Mouse (Mus musculus) layer of hippocampus, postnatal 25 days (tissue): Measurements from ENCODE around the gene Tspan31. TPM values are rescaled to one million over a fixed set of nuclear protein-coding genes. Genes with fewer than 3 reads are reported as not detected.

ENCODE experiments used
- DNase-seq, 2 experiments: peaks; one replicate each; pipeline ENCODE4 v3.0.0; 2022; ENCODE audit warnings: mixed read lengths in 2 of 2, low spot score in 1 of 2; ENCODE audit errors: extremely low spot score in 1 of 2
- total RNA-seq, 2 experiments: library from RNA; stranded (reverse); gene quantifications; 2 replicates each; pipeline ENCODE4 v1.2.3; 2021

Tspan31 gene
- total RNA-seq, 2 experiments from 2014 or later = 60.2 to 61.8 TPM

DNA sequence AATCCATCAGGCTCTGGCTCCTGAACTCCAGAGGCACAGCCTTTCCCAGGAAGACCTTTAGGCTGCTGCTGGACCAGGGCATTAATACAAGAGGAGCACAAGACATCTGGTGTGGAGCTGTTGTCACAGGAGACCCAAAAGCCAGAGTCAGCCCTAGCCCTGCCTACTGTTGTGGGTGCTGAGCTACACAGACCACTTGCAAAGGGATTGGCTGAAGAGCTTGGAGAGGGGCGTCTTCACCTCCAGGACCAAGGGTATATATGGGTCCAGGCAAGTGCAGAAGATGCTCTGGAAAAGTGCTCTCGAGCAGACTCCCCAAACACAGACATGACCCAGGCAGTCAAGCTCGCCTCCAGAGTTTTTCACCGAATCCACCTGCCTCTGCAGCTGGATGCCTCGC is 22.1 kb downstream of the Tspan31 start, which contains the start of gene Cyp27b1:
TSS of gene Cyp27b1 (plus strand) at position 297 of the 400 bp plus-strand sequence.
- DNase-seq = no peak

- DNase-seq = no peak
These were observed 26.9 kb downstream of the Tspan31 start for GRCm38 (mm10) chr10:127043187-127043586.

- DNase-seq = no peak
These were observed 27.5 kb downstream of the Tspan31 start for GRCm38 (mm10) chr10:127042468-127043115.

DNA sequence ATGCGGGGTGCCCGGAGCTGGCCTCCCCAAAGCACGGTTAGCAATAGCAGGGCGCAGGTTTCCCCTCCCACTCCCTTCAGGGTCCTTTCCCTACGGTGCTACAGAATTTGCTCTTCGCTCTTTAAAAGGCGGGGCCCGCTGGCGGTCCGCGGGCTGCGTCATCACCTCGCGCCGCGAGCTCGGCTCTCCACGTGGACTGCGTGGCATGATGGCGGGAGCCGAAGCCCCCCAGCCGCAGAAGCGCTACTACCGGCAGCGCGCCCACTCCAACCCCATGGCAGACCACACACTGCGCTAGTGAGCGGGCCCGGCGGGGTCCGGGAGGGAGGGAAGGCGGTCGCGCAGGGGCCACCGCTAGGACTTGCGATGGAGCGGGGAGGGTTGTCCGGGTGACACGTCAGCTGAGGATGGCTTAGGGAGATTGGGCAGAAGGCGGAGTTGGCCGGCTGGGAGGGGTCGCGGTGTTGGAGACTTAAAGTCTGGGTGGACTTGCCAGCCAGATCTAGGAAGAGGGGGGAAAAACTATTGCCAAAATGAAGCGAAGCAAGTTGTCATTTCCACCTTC is 28.2 kb downstream of the Tspan31 start:
- DNase-seq = peak; percentile 89 to 98

- DNase-seq = peak in 1 of 2 experiments; percentile 30
These were observed 28.7 kb downstream of the Tspan31 start, which contains the start of the genes Mettl1 and Eef1akmt3 for GRCm38 (mm10) chr10:127041274-127041766. TSS of gene Mettl1 (plus strand) at chr10:127041414. TSS of gene Eef1akmt3 (minus strand) at chr10:127041513.

DNA sequence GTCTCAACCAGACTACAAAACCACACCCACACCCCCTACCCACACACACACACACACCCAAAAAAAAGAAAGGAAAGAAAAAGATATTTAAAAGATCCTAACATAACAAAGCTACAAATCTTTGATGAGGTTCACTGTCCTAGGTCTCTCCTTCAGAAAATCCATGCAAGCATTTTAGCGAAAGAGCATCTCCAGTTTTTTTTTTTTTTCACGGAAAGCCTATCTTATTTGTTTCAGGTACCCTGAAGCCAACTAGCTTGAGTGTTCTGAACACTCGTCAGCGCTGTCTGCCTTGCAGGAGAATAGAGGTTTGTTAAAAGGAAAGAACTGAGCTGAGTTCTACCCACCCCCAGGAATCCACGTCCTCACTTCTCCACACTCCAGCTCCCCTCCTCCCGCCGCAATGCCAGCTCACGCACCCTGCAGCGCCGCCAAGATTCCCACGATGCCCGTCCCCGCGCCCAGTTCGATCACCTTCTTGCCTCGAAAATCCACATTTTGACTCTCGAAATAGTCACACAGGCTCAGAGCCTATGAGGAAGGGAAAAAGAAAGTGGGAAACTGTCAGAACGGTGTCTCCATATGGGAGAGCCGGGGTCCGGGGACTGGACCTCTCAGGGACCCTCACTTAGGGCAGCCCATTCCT is 29.4 kb downstream of the Tspan31 start:
- DNase-seq = no peak

DNA sequence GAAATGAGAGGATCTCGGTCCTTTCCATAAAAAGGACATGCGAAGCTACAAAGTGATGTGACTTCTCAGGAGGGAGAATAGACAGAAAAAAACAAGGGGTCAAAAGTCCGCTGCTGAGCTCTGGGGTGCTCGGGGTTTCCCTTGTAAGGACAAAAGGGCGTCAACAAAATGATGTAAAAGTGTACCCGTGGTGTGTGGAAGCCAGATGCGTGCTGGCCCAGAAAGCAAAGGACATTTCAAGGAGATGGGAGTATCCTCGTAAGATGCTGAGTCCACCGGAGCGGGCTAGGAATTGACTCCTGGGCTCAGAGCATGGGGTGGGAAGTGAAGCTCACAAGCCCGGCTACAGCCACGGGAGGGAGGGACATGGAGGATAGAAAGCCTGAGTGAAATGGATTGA is 32.4 kb downstream of the Tspan31 start:
- no peak for DNase-seq

DNA sequence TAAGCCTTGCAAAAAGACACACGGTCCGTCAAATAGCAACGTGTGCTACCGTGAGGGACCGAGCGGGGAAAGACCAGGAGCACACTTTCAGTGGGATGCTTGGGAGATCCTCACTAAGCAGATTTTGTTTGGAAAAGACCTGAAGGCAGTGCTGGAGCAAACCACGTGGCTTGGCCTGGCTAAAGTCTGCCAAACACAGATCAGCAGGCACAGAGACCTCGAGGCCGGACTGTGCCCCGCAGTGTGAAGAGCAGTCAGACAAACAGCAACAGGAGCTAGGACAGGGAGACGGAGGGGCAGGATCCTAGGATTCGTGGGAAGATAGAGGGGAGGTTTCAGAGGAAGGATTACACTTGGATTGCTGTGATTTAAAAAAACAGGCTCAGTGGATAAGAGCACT is 33.8 kb downstream of the Tspan31 start:
- DNase-seq = no peak

GRCm38 (mm10) chr10:127033301-127033741 is 36.7 kb downstream of the Tspan31 start:
- DNase-seq = no peak

DNA sequence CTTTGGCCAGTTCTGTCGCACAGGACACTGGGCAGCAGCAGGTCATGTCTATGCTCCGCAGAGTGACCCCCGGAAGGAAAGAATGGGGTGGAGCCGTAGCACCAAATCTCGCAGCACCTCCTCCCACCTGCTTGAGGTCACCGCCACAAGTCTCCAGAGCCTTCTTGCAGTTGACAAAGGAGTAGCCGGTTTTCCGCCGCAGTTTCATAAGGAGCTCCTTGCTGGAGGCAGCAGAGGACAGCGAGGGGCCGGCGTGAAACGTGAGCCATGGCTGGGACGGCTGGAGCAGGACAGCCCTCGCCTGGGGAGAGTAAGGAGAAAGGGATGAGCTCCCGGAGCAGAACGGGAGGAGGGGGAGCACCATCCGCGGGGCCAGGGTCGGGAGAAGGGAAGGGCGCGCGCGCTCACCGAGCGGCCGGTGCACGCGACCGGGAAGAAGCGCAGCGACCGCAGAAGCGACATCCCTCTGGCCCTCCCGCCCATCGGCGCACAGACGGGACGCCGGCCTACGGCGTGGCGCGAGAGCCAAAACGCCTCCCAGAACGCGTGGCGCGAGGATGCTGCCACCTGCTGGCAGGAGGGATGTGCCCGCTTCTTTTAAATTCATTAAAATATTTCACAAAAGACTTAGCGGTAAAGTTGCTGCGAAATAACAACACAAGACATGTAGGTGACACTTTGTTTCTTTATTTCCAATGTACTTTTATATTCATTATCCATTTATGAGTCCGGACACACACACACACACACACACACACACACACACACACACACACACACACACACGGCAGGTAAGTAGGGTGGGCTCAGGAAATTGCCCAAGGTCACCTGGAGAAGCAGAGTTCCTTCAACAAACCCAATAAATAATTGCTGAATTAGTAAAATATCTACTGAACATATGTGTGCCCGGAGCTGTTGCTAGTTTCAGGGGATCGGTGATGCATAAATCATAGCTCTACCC is 39.4 kb downstream of the Tspan31 start, which contains the start of gene Tsfm:
TSS of gene Tsfm (minus strand) at position 505 of the 961 bp plus-strand sequence.
- peak; percentile 89 to 97 for DNase-seq

GRCm38 (mm10) chr10:127018422-127018821 is 51.6 kb downstream of the Tspan31 start:
- DNase-seq = no peak

Other genes with a start within 250 kb of the Tspan31 start
- 1 to 10 TPM; 8.4 to 9.6 TPM for gene Atp23, start 168.9 kb downstream of the Tspan31 start, total RNA-seq
- gene Ctdsp2, start 91.5 kb downstream of the Tspan31 start, total RNA-seq = 100 to 1,000 TPM in 1 of 2 experiments, 10 to 100 TPM in 1; 98.6 to 118 TPM
- under 1 TPM; 0.47 to 0.69 TPM for gene Avil, start 69.6 kb downstream of the Tspan31 start, total RNA-seq
- 10 to 100 TPM; 27.2 to 27.3 TPM for gene Tsfm, start 39.4 kb downstream of the Tspan31 start, total RNA-seq
- gene Mettl1, start 28.9 kb downstream of the Tspan31 start, total RNA-seq = 10 to 100 TPM in 1 of 2 experiments, 1 to 10 TPM in 1; 8.5 to 12.1 TPM
- gene Eef1akmt3, start 28.8 kb downstream of the Tspan31 start, total RNA-seq = under 1 TPM; 0.15 to 0.47 TPM
- gene Cyp27b1, start 22.0 kb downstream of the Tspan31 start, total RNA-seq = under 1 TPM; 0.27 to 0.80 TPM
- 10 to 100 TPM; 23.0 to 25.1 TPM for gene March9, start 10.1 kb downstream of the Tspan31 start, total RNA-seq
- gene Cdk4, start 6.7 kb downstream of the Tspan31 start, total RNA-seq = 100 to 1,000 TPM; 104 to 110 TPM
- 100 to 1,000 TPM; 754 to 837 TPM for gene Agap2, start 5.0 kb upstream of the Tspan31 start, total RNA-seq
- 100 to 1,000 TPM; 105 to 107 TPM for gene Os9, start 50.9 kb upstream of the Tspan31 start, total RNA-seq
- 100 to 1,000 TPM; 113 to 114 TPM for gene B4galnt1, start 95.0 kb upstream of the Tspan31 start, total RNA-seq
- gene Slc26a10, start 110.4 kb upstream of the Tspan31 start, total RNA-seq = 10 to 100 TPM; 10.5 to 25.1 TPM
- 100 to 1,000 TPM; 295 to 338 TPM for gene Arhgef25, start 119.8 kb upstream of the Tspan31 start, total RNA-seq
- gene Dtx3, start 125.5 kb upstream of the Tspan31 start, total RNA-seq = 100 to 1,000 TPM; 210 to 243 TPM
- gene Pip4k2c, start 141.3 kb upstream of the Tspan31 start, total RNA-seq = 10 to 100 TPM; 92.7 to 98.9 TPM
- gene Kif5a, start 193.1 kb upstream of the Tspan31 start, total RNA-seq = 100 to 1,000 TPM; 712 to 736 TPM
- 100 to 1,000 TPM; 271 to 276 TPM for gene Dctn2, start 196.1 kb upstream of the Tspan31 start, total RNA-seq
- 10 to 100 TPM; 31.8 to 53.9 TPM for gene Mbd6, start 218.8 kb upstream of the Tspan31 start, total RNA-seq
- 10 to 100 TPM; 57.1 to 59.4 TPM for gene Mars, start 241.5 kb upstream of the Tspan31 start, total RNA-seq